Mouse (Mus musculus): ENCODE measurements around the gene Tnxb. TPM values are rescaled to one million over a fixed set of nuclear protein-coding genes. Genes with fewer than 3 reads are reported as not detected.

The Tnxb gene
- polyA plus RNA-seq, 1 experiment from 2014 or later = 0.36 TPM

DNA sequence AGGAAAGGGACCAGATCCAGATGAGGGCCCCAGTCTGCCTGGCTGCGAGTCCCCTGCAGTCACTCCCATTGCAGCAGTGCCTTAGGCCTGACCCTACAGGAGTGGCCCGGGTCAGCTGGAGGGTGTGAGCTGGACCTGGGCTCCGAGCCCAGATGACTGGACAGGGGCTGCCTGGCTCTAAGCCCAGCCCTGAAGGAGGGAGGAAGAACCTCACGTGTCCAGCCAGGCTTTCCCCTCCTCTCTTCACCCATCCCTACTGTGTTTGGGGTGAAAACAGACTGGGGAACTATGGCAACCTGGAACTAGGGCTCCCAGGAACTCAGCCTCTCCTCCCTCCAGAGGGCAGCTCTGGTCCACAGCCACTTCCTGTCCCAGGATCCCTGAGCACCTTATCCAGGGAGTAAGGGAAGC is 14.7 kb upstream of the Tnxb start:
- no peak overlapping the region for H3K4me2 ChIP-seq (ENCODE audit: low read depth, low read length)
- peaks cover 19% of the 10 kb centered on the region for H3K36me3 ChIP-seq (replicated peaks; ENCODE audit: insufficient read depth, low read length)
- H3K27me3 ChIP-seq (ENCODE audit: insufficient read depth, low read length) = peaks cover 14% of the 10 kb centered on the region
- ATAC-seq (peak; percentile 75), DNase-seq (peak; percentile 66)
- H3K4me1 ChIP-seq (ENCODE audit: insufficient read depth) = peaks cover 6% of the 10 kb centered on the region
- 0 out of 2 replicates have a peak overlapping the region, but pooled peaks have one; percentile 22 for H3K9ac ChIP-seq (replicated peaks)
- no peak overlapping the region for H3K4me3 ChIP-seq (ENCODE audit: low read depth, low read length)
- no peak overlapping the region for H3K27ac ChIP-seq (ENCODE audit: low read depth)
- H3K9me3 ChIP-seq (ENCODE audit: low read length) = no peaks in the 10 kb centered on the region
- TF ChIP-seq EP300 (IDR thresholded peaks at IDR 0.05; ENCODE audit: low read depth) (no peak), CTCF (IDR thresholded peaks at IDR 0.05; ENCODE audit: low read depth) (peak; percentile 28; the same call in 1 of the 2 replicates)
- WGBS (ENCODE audit: insufficient replicate concordance) = 36% methylated on average over 2 of the region's 4 CpGs

DNA sequence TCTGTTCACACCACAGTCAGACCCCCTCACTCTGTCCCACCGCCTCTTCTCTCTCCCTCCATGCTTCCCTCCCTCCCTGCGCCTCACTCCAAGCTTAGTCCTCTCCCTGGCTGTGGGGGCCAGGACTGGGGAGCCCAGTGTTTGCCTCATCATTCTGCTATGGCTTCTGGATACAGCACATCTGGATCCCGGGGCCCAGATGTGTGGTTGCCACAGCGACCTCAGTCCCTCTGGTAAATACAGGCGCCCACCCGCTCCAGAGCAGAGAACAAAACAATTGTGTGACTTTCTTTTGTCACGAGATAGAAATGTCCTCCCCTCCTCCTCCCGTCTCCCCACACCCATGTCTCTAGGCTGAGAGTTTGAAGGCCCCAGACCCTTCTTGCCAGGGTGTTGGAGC is 13.7 kb upstream of the Tnxb start:
- no peak for DNase-seq
- H3K4me3 ChIP-seq (ENCODE audit: low read depth, low read length) = no peak overlapping the region
- H3K9me3 ChIP-seq (ENCODE audit: low read length) = no peaks in the 10 kb centered on the region
- peaks cover 6% of the 10 kb centered on the region for H3K4me1 ChIP-seq (ENCODE audit: insufficient read depth)
- peaks cover 24% of the 10 kb centered on the region for H3K27me3 ChIP-seq (ENCODE audit: insufficient read depth, low read length)
- no peak overlapping the region for H3K27ac ChIP-seq (ENCODE audit: low read depth)
- TF ChIP-seq CTCF (IDR thresholded peaks at IDR 0.05; ENCODE audit: low read depth) = no peak
- TF ChIP-seq EP300 (IDR thresholded peaks at IDR 0.05; ENCODE audit: low read depth) = no peak
- ATAC-seq = no peak
- 60% methylated on average over 8 of the region's 8 CpGs for WGBS (ENCODE audit: insufficient replicate concordance)
- peaks cover 14% of the 10 kb centered on the region for H3K36me3 ChIP-seq (replicated peaks; ENCODE audit: insufficient read depth, low read length)
- no peak overlapping the region for H3K4me2 ChIP-seq (ENCODE audit: low read depth, low read length)
- H3K9ac ChIP-seq (replicated peaks) = no peak overlapping the region

DNA sequence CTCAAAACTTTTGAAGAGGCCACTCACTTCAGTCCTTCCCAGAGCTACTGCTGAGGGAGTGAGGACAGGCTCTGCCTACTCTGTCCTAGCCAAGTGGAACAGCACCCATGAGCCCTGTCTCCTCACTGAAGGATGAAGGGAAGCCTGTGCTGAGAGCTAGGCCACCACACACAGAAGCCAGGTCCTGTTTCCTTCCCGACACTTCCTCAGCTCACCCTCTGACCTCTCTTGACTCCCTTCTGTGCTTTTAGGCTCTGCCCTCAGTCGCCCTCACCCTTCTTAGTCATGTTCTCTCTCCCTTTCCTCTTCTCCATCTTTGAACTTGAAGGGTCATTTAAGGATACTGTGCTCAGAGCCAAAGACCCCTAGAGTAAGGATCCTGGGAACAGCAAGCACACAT is 13.1 kb upstream of the Tnxb start:
- Histone ChIP-seq H3K27me3 (ENCODE audit: insufficient read depth, low read length) (peaks cover 24% of the 10 kb centered on the region), H3K9me3 (ENCODE audit: low read length) (no peaks in the 10 kb centered on the region), H3K4me2 (ENCODE audit: low read depth, low read length) (no peak overlapping the region), H3K36me3 (replicated peaks; ENCODE audit: insufficient read depth, low read length) (peaks cover 11% of the 10 kb centered on the region), H3K4me1 (ENCODE audit: insufficient read depth) (peaks cover 6% of the 10 kb centered on the region), H3K4me3 (ENCODE audit: low read depth, low read length) (no peak overlapping the region), H3K9ac (replicated peaks) (no peak overlapping the region), H3K27ac (ENCODE audit: low read depth) (no peak overlapping the region)
- DNase-seq = no peak
- no peak for ATAC-seq
- no peak for TF ChIP-seq CTCF (IDR thresholded peaks at IDR 0.05; ENCODE audit: low read depth)
- TF ChIP-seq EP300 (IDR thresholded peaks at IDR 0.05; ENCODE audit: low read depth) = no peak
- 35% methylated on average over 2 of the region's 2 CpGs for WGBS (ENCODE audit: insufficient replicate concordance)

DNA sequence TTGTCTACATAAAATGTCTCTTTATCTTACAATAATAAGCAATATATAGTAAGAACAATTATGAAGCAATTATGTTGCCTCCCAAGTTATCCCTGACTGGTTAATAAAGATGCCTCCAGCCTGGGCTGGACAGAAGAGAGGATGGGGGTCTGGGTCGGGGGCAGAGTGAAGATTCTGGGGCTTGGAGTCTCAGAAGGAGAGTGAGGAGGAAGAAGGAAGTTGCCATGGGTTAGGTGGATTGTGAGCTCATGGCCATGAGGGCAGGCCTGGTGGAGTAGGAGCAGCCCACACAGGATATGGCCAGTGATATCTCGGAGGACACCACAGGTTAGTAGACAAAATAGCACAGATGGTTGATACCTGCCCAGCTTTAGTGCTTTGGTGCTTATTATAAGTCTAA is 12.2 kb upstream of the Tnxb start:
- H3K36me3 ChIP-seq (replicated peaks; ENCODE audit: insufficient read depth, low read length) = peaks cover 6% of the 10 kb centered on the region
- no peak for DNase-seq
- ATAC-seq = no peak
- no peak overlapping the region for H3K4me3 ChIP-seq (ENCODE audit: low read depth, low read length)
- no peaks in the 10 kb centered on the region for H3K9me3 ChIP-seq (ENCODE audit: low read length)
- no peak for TF ChIP-seq CTCF (IDR thresholded peaks at IDR 0.05; ENCODE audit: low read depth)
- no peak for TF ChIP-seq EP300 (IDR thresholded peaks at IDR 0.05; ENCODE audit: low read depth)
- no peak overlapping the region for H3K4me2 ChIP-seq (ENCODE audit: low read depth, low read length)
- WGBS (ENCODE audit: insufficient replicate concordance) = 23% methylated on average over 2 of the region's 2 CpGs
- H3K27me3 ChIP-seq (ENCODE audit: insufficient read depth, low read length) = peaks cover 29% of the 10 kb centered on the region
- H3K27ac ChIP-seq (ENCODE audit: low read depth) = no peak overlapping the region
- H3K9ac ChIP-seq (replicated peaks) = no peak overlapping the region
- H3K4me1 ChIP-seq (ENCODE audit: insufficient read depth) = peaks cover 6% of the 10 kb centered on the region

DNA sequence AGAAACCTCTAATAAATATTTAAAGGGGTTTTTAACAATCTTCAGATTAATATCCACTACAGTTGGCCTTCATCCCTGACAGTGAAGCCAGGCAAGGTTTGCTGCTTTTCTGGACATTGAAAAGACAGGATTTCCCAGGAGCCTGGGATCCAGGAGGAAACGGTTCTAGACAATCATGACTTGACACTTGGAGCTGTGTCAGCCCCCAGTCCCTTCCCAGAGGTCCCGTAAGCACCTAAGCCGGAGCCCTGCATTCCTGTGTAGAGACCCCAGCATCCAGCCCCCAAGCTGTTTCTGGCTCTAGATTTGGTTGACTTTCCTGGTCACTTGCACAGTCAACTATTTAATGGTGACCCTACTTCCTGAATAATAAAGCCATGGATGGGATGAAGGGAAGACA is 11.7 kb upstream of the Tnxb start:
- Histone ChIP-seq H3K4me2 (ENCODE audit: low read depth, low read length) (no peak overlapping the region), H3K36me3 (replicated peaks; ENCODE audit: insufficient read depth, low read length) (peaks cover 3% of the 10 kb centered on the region), H3K9me3 (ENCODE audit: low read length) (no peaks in the 10 kb centered on the region), H3K4me1 (ENCODE audit: insufficient read depth) (peaks cover 6% of the 10 kb centered on the region), H3K27ac (ENCODE audit: low read depth) (no peak overlapping the region), H3K27me3 (ENCODE audit: insufficient read depth, low read length) (peaks cover 30% of the 10 kb centered on the region), H3K4me3 (ENCODE audit: low read depth, low read length) (no peak overlapping the region), H3K9ac (replicated peaks) (no peak overlapping the region)
- DNase-seq = no peak
- 68% methylated on average over 3 of the region's 3 CpGs for WGBS (ENCODE audit: insufficient replicate concordance)
- no peak for TF ChIP-seq EP300 (IDR thresholded peaks at IDR 0.05; ENCODE audit: low read depth)
- TF ChIP-seq CTCF (IDR thresholded peaks at IDR 0.05; ENCODE audit: low read depth) = no peak
- ATAC-seq = no peak

DNA sequence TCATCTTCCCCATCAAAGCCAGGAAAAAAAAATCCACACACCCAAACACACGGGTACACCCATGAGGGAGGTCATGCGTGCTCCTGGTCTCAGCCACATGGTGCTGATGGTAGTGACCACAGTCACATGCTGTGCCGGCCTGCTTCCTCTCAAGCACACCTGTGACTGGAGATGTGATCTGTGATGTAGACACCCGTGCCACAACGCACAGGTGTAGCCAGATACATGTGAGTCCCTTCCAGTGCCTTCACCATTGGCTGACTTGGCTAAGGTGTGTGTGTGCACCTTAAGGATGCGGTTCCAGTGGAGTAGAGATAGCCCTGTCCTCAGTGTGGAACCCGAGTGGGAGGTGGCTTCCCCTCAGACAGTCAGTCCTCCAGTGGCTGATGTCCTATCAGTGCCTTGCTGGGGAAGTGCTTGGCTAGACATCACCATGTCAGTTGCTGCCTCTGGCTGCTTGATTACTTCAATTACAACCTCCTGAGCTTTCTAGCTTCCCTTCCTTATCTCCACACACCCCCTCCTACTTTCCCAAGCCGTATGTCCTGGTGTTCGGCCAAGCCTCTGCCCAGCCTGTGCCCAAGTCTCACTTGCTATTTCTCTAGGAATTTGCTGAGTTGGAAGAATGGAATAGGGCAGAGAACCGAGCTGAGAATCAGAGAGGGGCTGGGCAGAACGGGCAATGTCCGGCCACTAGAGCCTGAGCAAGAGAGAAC is 11.0 kb upstream of the Tnxb start:
- no peak for ATAC-seq
- Histone ChIP-seq H3K9ac (replicated peaks) (no peak overlapping the region), H3K27me3 (ENCODE audit: insufficient read depth, low read length) (peaks cover 32% of the 10 kb centered on the region), H3K9me3 (ENCODE audit: low read length) (no peaks in the 10 kb centered on the region), H3K4me3 (ENCODE audit: low read depth, low read length) (no peak overlapping the region), H3K4me2 (ENCODE audit: low read depth, low read length) (no peak overlapping the region), H3K4me1 (ENCODE audit: insufficient read depth) (peaks cover 6% of the 10 kb centered on the region), H3K27ac (ENCODE audit: low read depth) (no peak overlapping the region), H3K36me3 (replicated peaks; ENCODE audit: insufficient read depth, low read length) (peaks cover 2% of the 10 kb centered on the region; the same call in 1 of the 2 replicates)
- TF ChIP-seq EP300 (IDR thresholded peaks at IDR 0.05; ENCODE audit: low read depth) (no peak), CTCF (IDR thresholded peaks at IDR 0.05; ENCODE audit: low read depth) (no peak)
- no peak for DNase-seq
- WGBS (ENCODE audit: insufficient replicate concordance) = 43% methylated on average over 12 of the region's 12 CpGs

All from liver, postnatal 0 days (tissue).